Mouse (Mus musculus): ENCODE measurements at regions not wholly inside any gene's neighbourhood (a gene's known extent, or its start where the extent isn't known, plus 50 kb on each side); places are given as distances from the start of the nearest gene placed in this dataset.

DNA sequence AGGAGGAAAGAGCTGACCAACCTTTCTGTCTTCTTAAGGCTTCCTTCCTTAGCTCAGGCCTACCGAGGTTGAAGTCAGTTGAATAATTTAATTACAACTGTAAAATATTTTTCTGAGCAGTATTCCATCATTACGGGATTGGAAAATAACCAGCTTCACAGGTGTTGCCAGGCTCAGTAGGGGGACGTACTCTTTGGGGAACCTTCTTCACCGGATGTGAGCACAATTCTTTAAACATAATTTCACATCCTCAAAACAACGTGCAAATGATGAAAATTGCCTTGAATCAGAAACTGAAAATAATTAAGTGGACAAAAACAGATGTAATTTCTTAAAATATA lies 515.9 kb downstream of the Tns3 start:
- in situ Hi-C loops (cut with MboI, MseI), result loop anchor here (5.0 kb wide), 1 partner anchor 476 kb away; no protein-coding TSS in a partner anchor

- in situ Hi-C loops (cut with MboI, MseI), result loop anchor here (5.0 kb wide), 1 partner anchor 476 kb away; no protein-coding TSS in a partner anchor
Measured at GRCm38 (mm10) chr11:8147790-8148484, 516.4 kb downstream of the Tns3 start.

- in situ Hi-C loops (cut with MboI, MseI), result no loop called here
Measured at GRCm38 (mm10) chr11:8137366-8137765, 527.0 kb downstream of the Tns3 start.

DNA sequence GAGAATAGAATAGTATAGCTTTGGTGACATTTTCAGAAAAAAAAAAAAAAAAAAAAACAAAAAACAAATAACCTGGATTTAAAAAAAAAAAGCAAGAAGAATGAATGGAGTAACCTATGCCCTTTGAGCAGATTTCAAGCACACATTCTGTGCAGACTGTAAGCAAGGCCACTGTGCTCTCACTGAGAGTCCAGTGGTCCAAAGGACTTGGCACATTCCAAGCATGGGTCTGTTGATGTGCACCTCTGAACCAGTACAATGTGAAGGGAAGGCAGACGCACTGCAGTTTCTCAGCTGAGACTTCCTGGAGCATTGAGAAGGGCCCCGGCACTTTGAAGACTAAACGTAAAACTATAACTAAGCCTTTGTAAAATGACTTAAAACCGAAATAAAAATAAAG lies 527.7 kb downstream of the Tns3 start:
- in situ Hi-C loops (cut with MboI, MseI), result no loop called here

- in situ Hi-C loops (cut with MboI, MseI), result no loop called here
Measured at GRCm38 (mm10) chr11:8109286-8109685, 555.0 kb downstream of the Tns3 start.

- in situ Hi-C loops (cut with MboI, MseI), result no loop called here
Measured at GRCm38 (mm10) chr11:8101091-8101490, 563.2 kb downstream of the Tns3 start.

DNA sequence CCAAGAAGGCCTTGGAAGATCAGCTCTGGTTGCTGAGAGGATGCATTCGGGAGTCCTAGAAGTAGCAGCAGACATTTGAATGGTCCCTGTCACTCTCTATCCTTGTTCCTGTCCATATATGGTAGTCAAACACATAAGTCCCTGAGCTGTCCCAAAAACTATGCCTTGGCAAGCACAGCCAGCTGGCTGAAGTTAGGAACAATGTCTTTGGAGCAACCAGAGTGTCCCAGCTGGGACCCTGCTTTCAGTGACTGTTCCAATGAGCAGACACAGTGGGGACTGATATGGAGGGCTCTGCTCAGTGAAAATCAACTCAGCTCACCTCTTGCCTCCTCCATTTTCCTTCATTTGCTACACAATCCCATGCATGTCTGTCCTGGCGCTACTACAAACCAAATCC lies 580.0 kb downstream of the Tns3 start:
- in situ Hi-C loops (cut with MboI, MseI), result no loop called here

- in situ Hi-C loops (cut with MboI, MseI), result no loop called here
Measured at GRCm38 (mm10) chr11:8082811-8083210, 581.5 kb downstream of the Tns3 start.

GRCm38 (mm10) chr11:8073321-8073720 lies 591.0 kb downstream of the Tns3 start:
- in situ Hi-C loops (cut with MboI, MseI), result no loop called here

- in situ Hi-C loops (cut with MboI, MseI), result no loop called here
Measured at GRCm38 (mm10) chr11:8068873-8069272, 595.5 kb downstream of the Tns3 start.

DNA sequence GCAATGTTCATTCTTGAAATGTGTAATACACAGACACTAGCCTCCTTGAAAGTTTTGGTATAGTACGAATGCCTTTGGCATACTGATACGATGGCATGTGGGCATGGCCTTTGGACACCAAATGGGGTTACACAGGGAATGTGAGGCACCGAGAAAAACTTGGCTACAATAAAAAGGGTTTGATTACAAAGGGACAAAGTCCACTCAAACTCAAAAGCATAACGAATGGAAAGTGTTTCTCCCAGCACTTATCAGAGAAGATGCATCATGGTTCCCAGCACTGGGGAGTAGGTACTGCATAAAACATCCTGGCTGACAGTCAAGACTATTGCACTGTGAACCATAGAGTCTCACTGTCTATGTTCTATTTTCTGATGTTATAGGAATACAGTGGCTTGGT lies 597.0 kb downstream of the Tns3 start:
- in situ Hi-C loops (cut with MboI, MseI), result no loop called here

GRCm38 (mm10) chr11:8065811-8066210 lies 598.5 kb downstream of the Tns3 start:
- in situ Hi-C loops (cut with MboI, MseI), result no loop called here

- in situ Hi-C loops (cut with MboI, MseI), result no loop called here
Measured at GRCm38 (mm10) chr11:8065086-8065485, 599.2 kb downstream of the Tns3 start.

DNA sequence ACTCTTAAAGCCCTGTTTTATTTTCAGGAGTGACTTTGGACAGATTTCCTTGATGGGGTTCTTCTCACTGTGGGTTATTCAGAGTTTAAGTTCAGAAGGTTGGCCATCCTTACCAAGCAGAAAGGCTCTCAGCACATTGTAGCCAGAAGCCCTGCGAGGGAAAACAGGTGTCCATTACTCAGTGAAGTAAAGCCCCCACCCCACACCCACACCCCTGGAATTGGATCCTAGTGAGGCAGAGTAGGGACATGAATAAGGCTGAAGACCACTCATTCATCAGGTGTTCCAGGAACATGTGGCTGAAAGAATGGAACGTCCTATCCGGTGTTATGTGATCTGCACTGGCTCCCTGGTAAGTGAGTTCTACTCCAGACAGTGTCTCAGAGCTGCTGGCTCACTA lies 602.3 kb downstream of the Tns3 start:
- in situ Hi-C loops (cut with MboI, MseI), result no loop called here

- in situ Hi-C loops (cut with MboI, MseI), result no loop called here
Measured at GRCm38 (mm10) chr11:8061573-8061972, 602.8 kb downstream of the Tns3 start.

DNA sequence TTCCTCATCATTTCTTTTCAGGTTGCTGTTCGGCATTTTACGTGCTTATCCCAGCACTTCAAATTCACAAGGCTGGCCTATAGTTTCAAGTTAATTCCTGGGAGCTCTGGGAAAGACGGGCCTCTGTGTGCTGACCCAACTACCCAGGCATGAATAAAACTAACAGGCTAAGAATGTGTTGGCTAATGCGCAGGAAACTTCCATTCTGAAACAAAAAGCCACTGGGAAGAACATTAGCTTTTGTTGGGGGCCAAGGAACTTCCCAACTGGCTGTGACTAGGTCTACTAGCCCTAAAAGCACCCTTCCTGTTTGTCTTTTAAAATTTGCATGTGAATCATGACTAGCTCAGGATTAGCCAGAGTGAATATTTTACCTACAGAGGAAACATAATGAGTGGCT lies 612.8 kb downstream of the Tns3 start:
- in situ Hi-C loops (cut with MboI, MseI), result no loop called here

GRCm38 (mm10) chr11:8045086-8045485 lies 619.2 kb downstream of the Tns3 start:
- in situ Hi-C loops (cut with MboI, MseI), result no loop called here

GRCm38 (mm10) chr11:8030119-8030518 lies 634.2 kb downstream of the Tns3 start:
- in situ Hi-C loops (cut with MboI, MseI), result no loop called here

DNA sequence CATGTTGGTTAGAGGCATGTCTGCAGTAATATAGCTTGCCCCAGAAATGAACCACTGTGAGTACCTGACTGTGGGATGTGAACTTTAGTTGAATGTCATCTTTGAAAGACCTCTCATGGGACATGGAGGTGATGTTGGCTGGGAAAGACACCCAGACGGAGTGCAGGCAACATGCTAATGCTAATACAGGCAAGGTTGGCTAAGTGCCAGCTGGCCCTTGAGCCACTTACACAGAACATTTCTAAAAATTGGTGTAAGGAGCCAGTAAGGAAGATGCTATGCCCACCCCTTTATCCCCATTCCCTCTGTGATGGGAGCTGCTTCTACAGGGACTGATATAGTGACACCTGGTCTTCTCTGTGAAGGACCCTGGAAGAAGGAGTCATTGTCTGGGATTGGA lies 656.5 kb downstream of the Tns3 start:
- in situ Hi-C loops (cut with MboI, MseI), result no loop called here

- in situ Hi-C loops (cut with MboI, MseI), result no loop called here
Measured at GRCm38 (mm10) chr11:7981031-7981430, 683.3 kb downstream of the Tns3 start.

GRCm38 (mm10) chr11:7975845-7976244 lies 688.5 kb downstream of the Tns3 start:
- in situ Hi-C loops (cut with MboI, MseI), result no loop called here

- in situ Hi-C loops (cut with MboI, MseI), result no loop called here
Measured at GRCm38 (mm10) chr11:7949931-7950330, 714.4 kb downstream of the Tns3 start.

GRCm38 (mm10) chr11:7949201-7949875 lies 715.0 kb downstream of the Tns3 start:
- in situ Hi-C loops (cut with MboI, MseI), result no loop called here
